Mouse (Mus musculus) embryonic fibroblast, embryonic 13.5 days (primary cell): ENCODE results near the gene Galntl6.

Experiments used
- CTCF ChIP-seq: IDR thresholded peaks from 2 replicates; pipeline ENCODE4 v1.5.1; 2011; ENCODE audit warnings: mild to moderate bottlenecking, control low read depth, low read length, moderate library complexity, borderline replicate concordance; ENCODE audit not compliant: insufficient read depth
- POLR2A ChIP-seq: IDR thresholded peaks from 2 replicates; pipeline ENCODE4 v1.6.1; 2011; ENCODE audit warnings: low read depth, mild to moderate bottlenecking, control low read depth, low read length, moderate library complexity

- TF ChIP-seq CTCF (no peak), POLR2A (no peak)
Measured at GRCm38 (mm10) chr8:58509051-58509450, 403.4 kb downstream of the Galntl6 start.
